8 mouse cellular contexts compared by ENCODE assay signal in the genomic region with DNA sequence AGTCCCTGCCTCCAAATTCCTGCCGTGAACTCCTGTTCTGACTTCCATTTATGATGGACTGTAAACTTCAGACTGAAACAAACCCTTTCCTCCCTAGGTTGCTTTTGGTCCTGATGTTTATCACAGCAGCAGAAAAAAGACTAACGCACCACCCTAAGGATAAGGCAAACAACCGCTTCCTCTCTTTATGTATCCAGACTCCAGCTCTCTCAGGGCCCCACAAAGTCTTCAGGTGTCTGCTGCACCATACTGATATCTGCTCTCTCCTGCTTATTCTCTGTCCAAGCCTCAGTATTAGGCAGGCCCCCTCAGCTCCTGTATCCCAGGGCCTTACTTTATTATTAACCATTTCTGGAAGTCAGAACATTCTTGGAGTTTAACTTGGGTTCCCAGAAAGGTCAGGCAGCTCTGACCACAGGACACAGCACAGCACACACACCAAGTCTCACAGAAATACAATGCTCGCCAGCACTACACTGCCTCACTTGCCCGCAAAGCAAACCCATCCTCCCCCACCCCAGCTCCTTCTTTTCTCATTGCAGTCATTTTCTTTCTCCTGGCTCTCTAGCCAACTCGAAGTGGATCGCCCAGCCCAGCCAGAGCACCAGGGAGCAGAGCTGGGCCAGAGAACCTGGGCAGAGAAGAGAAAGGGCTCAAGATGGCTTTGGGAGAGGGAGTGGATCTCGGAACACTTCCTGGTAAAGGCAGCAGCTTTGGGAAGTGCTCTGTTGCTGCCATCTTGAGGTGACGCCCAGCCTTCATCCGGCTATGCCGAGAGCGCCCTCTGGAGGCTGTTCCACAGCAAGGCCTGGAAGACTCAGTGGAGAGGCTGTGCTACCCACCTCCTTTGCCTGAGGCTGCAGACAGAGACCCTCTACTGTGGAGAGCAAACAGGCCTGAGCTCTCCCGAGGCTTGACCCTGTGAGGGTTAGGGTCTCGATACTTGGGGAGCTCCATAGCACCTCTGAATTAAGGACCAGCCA. TPM values are rescaled to one million over a fixed set of nuclear protein-coding genes. Genes with fewer than 3 reads are reported as not detected.
DNase-seq lines count a peak whose midpoint lies in the region; ATAC-seq and TF ChIP-seq lines count a peak whose summit lies in the region.

No protein-coding gene starts in this region.

- POLR2A ChIA-PET in Patski (lab: Charles Lee): interaction anchor here (0.6 to 2.3 kb wide), 3 partner anchors 19 to 178 kb away, joined by 3 to 17 read pairs (median 6); a partner anchor contains a TSS

- CTCF ChIA-PET in Patski (lab: Charles Lee): interaction anchor here (0.6 to 5.1 kb wide), 34 partner anchors 8 to 223 kb away, joined by 3 to 74 read pairs (median 6); a partner anchor contains a TSS

- H3K4me1 ChIP-seq in hindbrain, embryonic 14.5 days (replicated peaks; ENCODE audit: control insufficient read depth, insufficient read depth, low read length): no peaks in the 10 kb centered on the region

- DNase-seq in Patski (ENCODE audit: low read depth, low spot score): peak; percentile 51
- DNase-seq in cerebellum, postnatal 10 days: peak; percentile 96 to 98
- peak; percentile 81 to 87 for DNase-seq in frontal cortex, postnatal 36 days (ENCODE audit: low spot score in 2 of 2)
- peak; percentile 87 for DNase-seq in hindbrain, embryonic 14.5 days (ENCODE audit: low spot score)
- DNase-seq in layer of hippocampus, postnatal 25 days (ENCODE audit: extremely low spot score in 1 of 2, low spot score in 1 of 2): peak; percentile 83 to 93
- DNase-seq in lung, postnatal 14 days: peak; percentile 95
- DNase-seq in ovary, postnatal 36 days (ENCODE audit: low spot score): peak; percentile 85
- DNase-seq in thymus, postnatal 14 days: peak; percentile 90

- peak overlapping the region; percentile 60; the same call in 1 of the 2 replicates for H3K27ac ChIP-seq in hindbrain, embryonic 14.5 days

- H3K9ac ChIP-seq in hindbrain, embryonic 14.5 days: peak overlapping the region; percentile 48; the same call in 1 of the 2 replicates

- in situ Hi-C loops in Patski (cut with MboI; ENCODE audit: low pct_unique_long_range_greater_than_20kb): loop anchor here (5.0 to 10.0 kb wide), 3 partner anchors 90 to 205 kb away; no protein-coding TSS in a partner anchor

- 31% methylated on average over 14 of the region's 14 CpGs for WGBS in hindbrain, embryonic 14.5 days

- peak; percentile 17 for ATAC-seq in Patski
- ATAC-seq in hindbrain, embryonic 14.5 days (ENCODE audit: low FRiP score): peak; percentile 63

- H3K4me2 ChIP-seq in hindbrain, embryonic 14.5 days (replicated peaks): peak overlapping the region; percentile 41

- no peaks in the 10 kb centered on the region for H3K36me3 ChIP-seq in hindbrain, embryonic 14.5 days (replicated peaks; ENCODE audit: control insufficient read depth, insufficient read depth)

- H3K27me3 ChIP-seq in Patski: no peaks in the 10 kb centered on the region
- H3K27me3 ChIP-seq in hindbrain, embryonic 14.5 days (ENCODE audit: control insufficient read depth, insufficient read depth, low read length): no peaks in the 10 kb centered on the region

- no peak overlapping the region for H3K4me3 ChIP-seq in hindbrain, embryonic 14.5 days (replicated peaks; ENCODE audit: low read length)

- no peak for TF ChIP-seq CTCF in Patski (IDR thresholded peaks at IDR 0.05)

- H3K9me3 ChIP-seq in hindbrain, embryonic 14.5 days (ENCODE audit: control insufficient read depth, low read length): no peaks in the 10 kb centered on the region

RNA-seq across cellular contexts. Expression of a gene that starts 1.4 kb away (rescaled TPM):
- polyA plus RNA-seq in Patski (2021): 2.3 TPM
- polyA plus RNA-seq in hindbrain, embryonic 14.5 days (2014; fragmentation: Nextera tagmentation; extraction: Ambion mirVana): 1.0 and 1.3 TPM in 2 replicates
- 1 to 10 TPM; 3.4 to 4.5 TPM for total RNA-seq in layer of hippocampus, postnatal 25 days (2021)

RNA-seq across cellular contexts. Expression of a gene that starts 11.8 kb away (rescaled TPM):
- 4.4 TPM for polyA plus RNA-seq in Patski (2021)
- polyA plus RNA-seq in hindbrain, embryonic 14.5 days (2014; fragmentation: Nextera tagmentation; extraction: Ambion mirVana): 0.22 and 0.40 TPM in 2 replicates
- total RNA-seq in layer of hippocampus, postnatal 25 days (2021): under 1 TPM; 0.80 to 0.86 TPM

RNA-seq across cellular contexts. Expression of a gene that starts 16.2 kb away (rescaled TPM):
- polyA plus RNA-seq in Patski (2021): 0.23 TPM
- 0.07 and 0.11 TPM in 2 replicates for polyA plus RNA-seq in hindbrain, embryonic 14.5 days (2014; fragmentation: Nextera tagmentation; extraction: Ambion mirVana)
- under 1 TPM; 0.31 to 0.32 TPM for total RNA-seq in layer of hippocampus, postnatal 25 days (2021)

RNA-seq across cellular contexts. Expression of a gene that starts 17.2 kb away (rescaled TPM):
- 43.7 TPM for polyA plus RNA-seq in Patski (2021)
- 28.2 and 29.0 TPM in 2 replicates for polyA plus RNA-seq in hindbrain, embryonic 14.5 days (2014; fragmentation: Nextera tagmentation; extraction: Ambion mirVana)
- 100 to 1,000 TPM; 164 to 190 TPM for total RNA-seq in layer of hippocampus, postnatal 25 days (2021)

RNA-seq across cellular contexts. Expression of a gene that starts 22.5 kb away (rescaled TPM):
- polyA plus RNA-seq in Patski (2021): 73.2 TPM
- polyA plus RNA-seq in hindbrain, embryonic 14.5 days (2014; fragmentation: Nextera tagmentation; extraction: Ambion mirVana): 3.5 and 3.9 TPM in 2 replicates
- total RNA-seq in layer of hippocampus, postnatal 25 days (2021): 10 to 100 TPM; 65.3 to 80.4 TPM
